Mouse (Mus musculus) testis, adult 2 months (tissue): Measurements from ENCODE around the gene Gm9603. TPM values are rescaled to one million over a fixed set of nuclear protein-coding genes. Genes with fewer than 3 reads are reported as not detected.
"Not testable (repeated sequence)": the region's sequence is repeated elsewhere in the genome, so short reads cannot be mapped to it uniquely, and the experiment has no call there.

ENCODE experiments used
- H3K27ac ChIP-seq: fragments of 200-500 bp; 2 replicates; pipeline ENCODE4 v1.5.1; 2012; ENCODE audit warnings: low read depth, low read length; ENCODE audit not compliant: control insufficient read depth, insufficient read depth
- H3K27me3 ChIP-seq: fragments of 200-500 bp; 2 replicates; pipeline ENCODE4 v1.6.1; 2012; ENCODE audit warnings: mild to moderate bottlenecking, low read length, moderate library complexity; ENCODE audit not compliant: control insufficient read depth, insufficient read depth
- H3K36me3 ChIP-seq: fragments of 200-500 bp; 2 replicates; pipeline ENCODE4 v1.6.1; 2012; ENCODE audit warnings: mild to moderate bottlenecking, low read length; ENCODE audit not compliant: control insufficient read depth, insufficient read depth
- H3K4me1 ChIP-seq: fragments of 200-500 bp; 2 replicates; pipeline ENCODE4 v1.6.1; 2012; ENCODE audit warnings: low read length; ENCODE audit not compliant: control insufficient read depth, insufficient read depth
- H3K4me3 ChIP-seq: fragments of 200-500 bp; 2 replicates; pipeline ENCODE4 v1.5.1; 2012; ENCODE audit warnings: low read depth, mild to moderate bottlenecking, low read length, moderate library complexity, mixed read lengths; ENCODE audit not compliant: control insufficient read depth
- polyA plus RNA-seq: library from polyadenylated mRNA; depleted of rRNA; stranded (reverse); fragments of >200 nt; gene quantifications from 2 replicates; pipeline ENCODE4 v1.2.3, GENCODE M21; 2012; rRNA removed

The Gm9603 gene
- 0.94 and 1.3 TPM in 2 replicates for polyA plus RNA-seq

- not testable (repeated sequence) for H3K4me1 ChIP-seq, H3K27me3 ChIP-seq, H3K36me3 ChIP-seq, H3K27ac ChIP-seq, H3K4me3 ChIP-seq
Observed at GRCm38 (mm10) chr14:5687357-5687756, at the start of gene Gm9603. Gm9603 (minus strand) TSS chr14:5687457.

DNA sequence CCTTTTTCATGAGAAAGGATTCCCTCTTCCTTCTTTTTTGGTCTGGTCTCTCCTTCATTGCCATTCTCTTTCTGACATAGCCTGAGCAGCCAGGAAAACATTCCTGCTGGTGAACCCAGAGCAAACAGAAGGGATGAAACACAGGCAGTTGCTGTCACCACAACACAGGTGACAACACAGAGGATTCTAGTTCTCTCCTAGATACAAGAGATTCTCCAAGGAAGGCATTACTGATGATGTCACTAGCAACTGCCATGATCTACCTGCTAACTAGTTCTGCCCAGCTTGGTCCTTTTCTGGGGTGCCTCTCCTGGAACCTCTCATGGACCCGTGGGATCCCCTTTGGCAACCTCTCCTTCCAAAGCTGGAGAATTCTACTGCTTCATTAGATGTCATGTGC, 54.3 kb downstream of the Gm9603 start, which contains the start of gene Gm8265:
Gm8265 (minus strand) TSS at position 101 of the 400 bp plus-strand sequence.
- H3K36me3 ChIP-seq, H3K4me1 ChIP-seq, H3K4me3 ChIP-seq, H3K27ac ChIP-seq, H3K27me3 ChIP-seq: not testable (repeated sequence)

Other genes with a start within 250 kb of the Gm9603 start
- gene Gm3194, start 232.0 kb downstream of the Gm9603 start, polyA plus RNA-seq: 2.2 and 2.4 TPM in 2 replicates
- gene Gm8246, start 209.6 kb downstream of the Gm9603 start, polyA plus RNA-seq: 0.31 and 0.65 TPM in 2 replicates
- gene Gm3187, start 203.2 kb downstream of the Gm9603 start, polyA plus RNA-seq: not detected in 2 replicates
- 1.1 and 1.3 TPM in 2 replicates for gene Gm3488, start 185.8 kb downstream of the Gm9603 start, polyA plus RNA-seq
- gene Gm3532, start 149.0 kb downstream of the Gm9603 start, polyA plus RNA-seq: 0.23 and 0.26 TPM in 2 replicates
- gene Gm8265, start 54.4 kb downstream of the Gm9603 start, polyA plus RNA-seq: not detected in 2 replicates
- 3.9 and 6.4 TPM in 2 replicates for gene Gm3373, start 54.1 kb upstream of the Gm9603 start, polyA plus RNA-seq
- gene Gm3383, start 120.5 kb upstream of the Gm9603 start, polyA plus RNA-seq: 2.3 and 2.5 TPM in 2 replicates
- 6.0 and 10.2 TPM in 2 replicates for gene Gm3424, start 142.9 kb upstream of the Gm9603 start, polyA plus RNA-seq
- 0.36 and 0.47 TPM in 2 replicates for gene Gm8237, start 192.9 kb upstream of the Gm9603 start, polyA plus RNA-seq